Mouse (Mus musculus): Measurements from ENCODE around the gene Baiap2l1. TPM values are rescaled to one million over a fixed set of nuclear protein-coding genes. Genes with fewer than 3 reads are reported as not detected.
A peak's percentile ranks its signal among the peaks of the same experiment; 100 is the strongest.

Baiap2l1 gene
- total and polyA plus RNA-seq, 2 experiments from 2014 or later: 6.0 to 11.1 TPM

DNA sequence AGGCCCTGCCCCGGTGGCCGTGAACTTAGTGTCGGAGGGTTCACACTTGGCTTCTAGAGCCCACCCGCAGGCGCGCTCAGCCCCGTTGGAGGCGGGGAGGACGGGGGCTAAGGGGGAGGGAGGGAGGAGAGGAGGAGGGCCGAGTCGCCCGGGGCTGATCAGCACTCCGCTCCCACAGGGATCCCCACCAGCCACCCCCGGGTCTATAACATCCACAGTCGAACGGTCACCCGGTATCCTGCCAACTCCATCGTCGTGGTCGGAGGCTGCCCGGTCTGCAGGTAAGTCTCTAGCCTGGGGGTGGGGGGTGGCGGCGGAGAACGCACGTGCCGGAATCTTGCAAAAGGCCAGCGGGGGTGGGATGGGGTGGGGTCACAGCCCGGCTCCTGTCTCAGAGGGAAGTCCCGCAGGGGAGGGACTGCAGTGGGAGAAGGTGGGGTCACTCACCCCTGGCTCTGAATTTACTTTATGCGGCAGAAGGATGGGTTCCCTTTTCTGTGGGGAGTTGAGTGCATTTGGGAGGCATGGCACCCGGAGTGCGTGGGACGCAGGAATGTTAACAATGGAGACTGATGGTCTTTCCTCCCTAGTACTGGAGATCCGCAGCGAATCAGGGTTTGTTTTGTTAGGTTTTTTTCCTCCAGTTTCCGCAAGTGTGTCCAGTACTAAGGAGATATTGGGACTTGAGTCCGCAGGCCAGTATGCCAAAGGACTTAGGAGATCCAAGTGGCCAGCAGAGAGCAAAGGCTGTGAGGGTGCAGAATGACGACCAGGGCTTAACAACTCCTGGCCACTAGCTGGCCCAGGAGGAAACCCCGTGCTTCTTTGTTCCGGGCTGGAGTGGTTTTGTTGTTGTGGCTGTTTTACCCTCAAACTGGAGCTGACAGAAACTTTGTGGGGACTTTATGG is 102.0 kb downstream of the Baiap2l1 start:
- H3K4me2 ChIP-seq (ENCODE audit: low read depth, low read length): peak overlapping the region; percentile 91
- DNase-seq (ENCODE audit: low spot score): peak; percentile 62
- peaks cover 8% of the 10 kb centered on the region; the same call in 1 of the 2 replicates for H3K36me3 ChIP-seq (replicated peaks; ENCODE audit: control insufficient read depth, insufficient read depth, low read length)
- H3K27ac ChIP-seq (ENCODE audit: low read depth): peak overlapping the region; percentile 99
- peak overlapping the region; percentile 99 for H3K9ac ChIP-seq (replicated peaks; ENCODE audit: low read depth, low read length)
- no peaks in the 10 kb centered on the region for H3K9me3 ChIP-seq (replicated peaks; ENCODE audit: control insufficient read depth, low read length)
- WGBS: under 1% methylated on average over 38 of the region's 40 CpGs
- H3K4me3 ChIP-seq (ENCODE audit: low read depth, low read length): peak overlapping the region; percentile 99
- H3K27me3 ChIP-seq (ENCODE audit: control insufficient read depth, insufficient read depth, low read length): no peaks in the 10 kb centered on the region
- peak; percentile 52 for ATAC-seq (ENCODE audit: insufficient read depth, low read depth)
- H3K4me1 ChIP-seq (ENCODE audit: control insufficient read depth, insufficient read depth): peaks cover 42% of the 10 kb centered on the region
- TF ChIP-seq CTCF (IDR thresholded peaks at IDR 0.05; ENCODE audit: low read depth) (no peak), EP300 (IDR thresholded peaks at IDR 0.05; ENCODE audit: low read depth) (0 out of 2 replicates have a peak, but pooled peaks have one; percentile 54)

DNA sequence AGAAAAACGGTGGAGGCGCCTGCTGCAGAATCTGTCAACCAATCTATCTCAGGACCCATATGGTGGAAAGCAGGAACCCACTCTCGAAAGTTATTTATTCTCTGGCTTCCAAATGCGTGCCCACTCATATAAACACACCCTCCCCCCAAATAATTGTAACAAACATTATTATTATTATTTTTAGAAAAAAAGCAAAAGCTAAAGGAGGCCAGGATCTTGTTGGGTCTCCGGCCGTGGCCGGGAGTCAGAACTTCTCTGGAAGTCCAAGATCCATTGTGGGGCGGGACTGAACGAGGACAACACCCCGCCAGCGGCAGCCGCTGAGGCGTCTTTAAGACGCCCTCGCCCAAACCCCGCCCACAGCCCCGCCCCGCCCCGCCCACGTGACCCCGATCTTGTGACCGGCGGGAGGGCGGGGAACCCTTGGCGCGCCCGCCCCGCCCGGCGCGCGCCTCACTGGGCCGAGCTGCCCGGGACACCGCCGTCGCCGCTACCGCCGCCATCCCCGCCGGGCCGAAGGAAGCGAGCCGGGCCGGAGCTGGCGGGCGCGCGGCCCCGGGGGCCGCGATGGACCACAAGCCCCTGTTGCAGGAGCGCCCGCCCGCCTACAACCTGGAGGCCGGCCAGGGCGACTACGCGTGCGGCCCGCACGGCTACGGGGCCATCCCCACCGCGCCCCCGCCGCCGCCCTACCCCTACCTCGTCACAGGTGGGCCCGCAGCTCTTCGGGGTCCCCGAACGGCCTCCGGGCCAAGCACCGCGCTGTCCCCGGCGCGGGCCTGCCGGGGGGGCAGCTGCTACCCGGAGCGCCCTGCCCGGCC is 102.9 kb downstream of the Baiap2l1 start:
- Histone ChIP-seq H3K36me3 (replicated peaks; ENCODE audit: control insufficient read depth, insufficient read depth, low read length) (0 out of 2 replicates have a peak, but pooled peaks cover under 1% of the 10 kb centered on the region), H3K4me3 (ENCODE audit: low read depth, low read length) (peak overlapping the region; percentile 99), H3K27me3 (ENCODE audit: control insufficient read depth, insufficient read depth, low read length) (no peaks in the 10 kb centered on the region), H3K4me1 (ENCODE audit: control insufficient read depth, insufficient read depth) (peaks cover 36% of the 10 kb centered on the region), H3K9me3 (replicated peaks; ENCODE audit: control insufficient read depth, low read length) (0 out of 2 replicates have a peak, but pooled peaks cover 3% of the 10 kb centered on the region), H3K4me2 (ENCODE audit: low read depth, low read length) (peak overlapping the region; percentile 91), H3K27ac (ENCODE audit: low read depth) (peak overlapping the region; percentile 99), H3K9ac (replicated peaks; ENCODE audit: low read depth, low read length) (peak overlapping the region; percentile 99)
- DNase-seq (ENCODE audit: low spot score) (peak; percentile 89), ATAC-seq (ENCODE audit: insufficient read depth, low read depth) (peak; percentile 75)
- WGBS: under 1% methylated on average over 50 of the region's 84 CpGs
- no peak for TF ChIP-seq CTCF (IDR thresholded peaks at IDR 0.05; ENCODE audit: low read depth)
- no peak for TF ChIP-seq EP300 (IDR thresholded peaks at IDR 0.05; ENCODE audit: low read depth)

DNA sequence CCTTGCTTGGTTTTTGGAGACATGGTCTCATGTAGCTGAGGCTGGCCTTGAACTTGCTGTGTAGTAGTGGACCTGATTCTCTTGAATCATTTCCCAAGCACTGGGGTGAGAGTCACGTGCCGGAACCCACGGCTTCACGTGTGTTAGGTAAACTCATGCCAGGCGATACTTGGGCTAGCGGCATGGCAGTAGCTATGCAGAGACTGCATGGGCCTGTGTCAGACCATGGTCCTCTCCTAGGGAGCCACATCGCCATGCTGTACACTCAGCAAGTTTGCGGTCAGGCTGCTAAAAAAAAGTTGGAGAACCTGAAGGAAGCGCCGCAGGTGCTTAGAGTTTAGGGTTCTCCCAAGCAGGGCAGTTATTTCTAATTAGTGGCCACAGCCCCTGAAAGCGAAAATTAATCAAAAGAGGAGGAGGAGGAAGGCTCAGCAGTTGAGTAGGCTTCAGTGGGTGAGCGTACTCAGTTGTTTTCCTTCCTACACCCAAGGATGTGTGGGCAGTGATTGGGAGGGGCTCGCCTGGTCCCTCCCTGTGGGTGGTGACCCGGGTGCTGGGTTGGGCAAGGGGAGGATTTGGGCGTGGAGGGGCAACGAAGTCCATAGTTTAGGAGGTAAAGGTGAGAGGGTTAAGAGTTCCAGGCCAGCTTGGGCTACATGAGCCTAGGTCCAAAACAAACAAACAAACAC is 103.6 kb downstream of the Baiap2l1 start:
- DNase-seq (ENCODE audit: low spot score) (no peak), ATAC-seq (ENCODE audit: insufficient read depth, low read depth) (no peak)
- 56% methylated on average over 16 of the region's 16 CpGs for WGBS
- no peaks in the 10 kb centered on the region for H3K27me3 ChIP-seq (ENCODE audit: control insufficient read depth, insufficient read depth, low read length)
- H3K4me2 ChIP-seq (ENCODE audit: low read depth, low read length): peak overlapping the region; percentile 91
- H3K4me3 ChIP-seq (ENCODE audit: low read depth, low read length): peak overlapping the region; percentile 99
- no peaks in the 10 kb centered on the region for H3K36me3 ChIP-seq (replicated peaks; ENCODE audit: control insufficient read depth, insufficient read depth, low read length)
- 0 out of 2 replicates have a peak overlapping the region, but pooled peaks have one; percentile 99 for H3K9ac ChIP-seq (replicated peaks; ENCODE audit: low read depth, low read length)
- H3K27ac ChIP-seq (ENCODE audit: low read depth): peak overlapping the region; percentile 99
- TF ChIP-seq CTCF (IDR thresholded peaks at IDR 0.05; ENCODE audit: low read depth) (no peak), EP300 (IDR thresholded peaks at IDR 0.05; ENCODE audit: low read depth) (no peak)
- H3K4me1 ChIP-seq (ENCODE audit: control insufficient read depth, insufficient read depth): peaks cover 34% of the 10 kb centered on the region
- 0 out of 2 replicates have a peak, but pooled peaks cover 4% of the 10 kb centered on the region for H3K9me3 ChIP-seq (replicated peaks; ENCODE audit: control insufficient read depth, low read length)

GRCm38 (mm10) chr5:144253212-144253611 is 104.7 kb downstream of the Baiap2l1 start:
- DNase-seq (ENCODE audit: low spot score) (no peak), ATAC-seq (ENCODE audit: insufficient read depth, low read depth) (no peak)
- TF ChIP-seq EP300 (IDR thresholded peaks at IDR 0.05; ENCODE audit: low read depth) (no peak), CTCF (IDR thresholded peaks at IDR 0.05; ENCODE audit: low read depth) (no peak)
- Histone ChIP-seq H3K9me3 (replicated peaks; ENCODE audit: control insufficient read depth, low read length) (0 out of 2 replicates have a peak, but pooled peaks cover 4% of the 10 kb centered on the region), H3K4me3 (ENCODE audit: low read depth, low read length) (no peak overlapping the region), H3K4me1 (ENCODE audit: control insufficient read depth, insufficient read depth) (peaks cover 27% of the 10 kb centered on the region), H3K27ac (ENCODE audit: low read depth) (no peak overlapping the region), H3K4me2 (ENCODE audit: low read depth, low read length) (no peak overlapping the region), H3K9ac (replicated peaks; ENCODE audit: low read depth, low read length) (no peak overlapping the region), H3K36me3 (replicated peaks; ENCODE audit: control insufficient read depth, insufficient read depth, low read length) (no peaks in the 10 kb centered on the region), H3K27me3 (ENCODE audit: control insufficient read depth, insufficient read depth, low read length) (no peaks in the 10 kb centered on the region)
- 71% methylated on average over 4 of the region's 4 CpGs for WGBS

Data from heart, postnatal 0 days (tissue).